Mouse (Mus musculus) cortical plate, adult 2 months (tissue): Measurements from ENCODE around the gene Csrp2.

ENCODE experiments used
- CTCF ChIP-seq: fragments of 200-500 bp; IDR thresholded peaks from 2 replicates; pipeline ENCODE4 v1.5.1; 2011; ENCODE audit warnings: mild to moderate bottlenecking, control low read depth, low read length; ENCODE audit not compliant: insufficient read depth; ENCODE audit errors: extremely low read depth
- POLR2A ChIP-seq: fragments of 200-500 bp; IDR thresholded peaks from 2 replicates; pipeline ENCODE4 v1.6.1; 2011; ENCODE audit warnings: mild to moderate bottlenecking, low read length, control low read depth; ENCODE audit not compliant: insufficient read depth; ENCODE audit errors: extremely low read depth

DNA sequence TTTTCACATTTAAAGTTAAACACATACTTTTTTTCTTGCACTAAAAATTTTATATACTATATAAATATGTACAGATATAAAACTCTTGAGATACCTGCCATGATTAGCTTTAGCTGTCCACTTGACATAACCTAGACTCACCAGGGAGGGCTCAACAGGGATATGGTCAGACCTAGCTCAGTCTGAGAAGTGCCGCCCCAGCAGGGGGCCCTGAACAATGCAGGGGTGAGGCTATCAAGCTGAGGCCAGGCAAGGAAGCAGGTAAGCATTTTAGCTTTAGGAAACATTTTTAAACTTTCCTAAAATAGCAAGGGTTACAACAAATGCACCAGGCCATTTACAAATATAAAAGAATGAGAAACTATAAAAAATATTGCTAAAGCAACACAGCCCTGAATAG lies 31.5 kb downstream of the Csrp2 start:
- TF ChIP-seq POLR2A (no peak), CTCF (no peak)
